In the genomic region with DNA sequence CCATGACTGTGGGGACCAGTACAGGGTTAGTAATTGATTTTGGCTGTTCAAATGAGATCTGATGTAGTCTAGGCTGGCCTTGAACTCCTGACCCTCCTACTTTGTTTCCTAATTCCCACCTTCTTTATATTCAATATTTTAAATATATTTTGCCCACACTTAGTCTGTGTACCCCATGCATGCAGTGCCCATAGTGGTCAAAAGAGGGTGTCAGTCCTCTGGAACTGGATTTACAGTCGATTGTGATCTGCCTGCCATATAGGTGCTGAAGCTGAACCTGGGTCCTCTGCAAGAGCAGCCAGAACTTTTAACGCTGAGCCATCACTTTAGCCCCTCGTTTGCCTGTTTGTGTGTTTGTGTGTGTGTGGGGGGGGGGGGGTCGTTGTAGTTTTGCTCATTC, we compare ENCODE assay signal across 8 mouse cellular contexts. TPM values are rescaled to one million over a fixed set of nuclear protein-coding genes. Genes with fewer than 3 reads are reported as not detected.
A peak's percentile ranks its signal among the peaks of the same experiment; 100 is the strongest.
DNase-seq lines count a peak whose midpoint lies in the region; ATAC-seq lines count a peak whose summit lies in the region.

No protein-coding gene starts in this region.

- peaks cover 19% of the 10 kb centered on the region for H3K4me1 ChIP-seq in forebrain, embryonic 10.5 days
- peaks cover 10% of the 10 kb centered on the region; the same call in 1 of the 2 replicates for H3K4me1 ChIP-seq in liver, embryonic 11.5 days (replicated peaks; ENCODE audit: control insufficient read depth, insufficient read depth, low read length)
- H3K4me1 ChIP-seq in stomach, embryonic 14.5 days (ENCODE audit: control insufficient read depth, insufficient read depth, low read length): no peaks in the 10 kb centered on the region

- H3K4me3 ChIP-seq in forebrain, embryonic 10.5 days: peak overlapping the region; percentile 52
- peak overlapping the region; percentile 44 for H3K4me3 ChIP-seq in liver, embryonic 11.5 days (ENCODE audit: low read depth, low read length)
- peak overlapping the region; percentile 37; the same call in 1 of the 2 replicates for H3K4me3 ChIP-seq in stomach, embryonic 14.5 days (ENCODE audit: low read depth, low read length)

- H3K9ac ChIP-seq in liver, embryonic 11.5 days (ENCODE audit: low read depth, low read length): no peak overlapping the region
- H3K9ac ChIP-seq in stomach, embryonic 14.5 days (replicated peaks; ENCODE audit: low read depth, low read length): no peak overlapping the region

- H3K4me2 ChIP-seq in liver, embryonic 11.5 days: peak overlapping the region; percentile 71
- H3K4me2 ChIP-seq in stomach, embryonic 14.5 days (replicated peaks; ENCODE audit: low read depth, low read length): peak overlapping the region; percentile 43

- no peaks in the 10 kb centered on the region for H3K9me3 ChIP-seq in forebrain, embryonic 10.5 days
- no peaks in the 10 kb centered on the region for H3K9me3 ChIP-seq in liver, embryonic 11.5 days (ENCODE audit: control insufficient read depth, low read length)
- no peaks in the 10 kb centered on the region for H3K9me3 ChIP-seq in stomach, embryonic 14.5 days (ENCODE audit: control insufficient read depth, low read depth, low read length)

- DNase-seq in cerebellum, postnatal 10 days: peak; percentile 37 to 47
- DNase-seq in cerebellum, adult 8-10 months: no peak
- DNase-seq in 3T3-L1 (ENCODE audit: low read depth, low spot score): peak; percentile 55
- no peak for DNase-seq in forebrain, embryonic 10.5 days (ENCODE audit: extremely low spot score, low spot score)
- no peak for DNase-seq in liver, embryonic 11.5 days (ENCODE audit: low spot score)
- no peak for DNase-seq in right cerebral cortex, postnatal 4 days
- DNase-seq in thymus, postnatal 36 days: no peak

- no peak for ATAC-seq in liver, embryonic 11.5 days (replicated peaks; ENCODE audit: low FRiP score)
- ATAC-seq in stomach, embryonic 14.5 days (ENCODE audit: insufficient number of reproducible peaks, insufficient read depth, low FRiP score, low read depth): no peak

- peaks cover 40% of the 10 kb centered on the region for H3K36me3 ChIP-seq in forebrain, embryonic 10.5 days (replicated peaks)
- H3K36me3 ChIP-seq in liver, embryonic 11.5 days (ENCODE audit: control insufficient read depth, insufficient read depth, low read length): peaks cover 4% of the 10 kb centered on the region
- H3K36me3 ChIP-seq in stomach, embryonic 14.5 days (ENCODE audit: control insufficient read depth, insufficient read depth, low read length): peaks cover 5% of the 10 kb centered on the region

- WGBS in forebrain, embryonic 10.5 days: 34% methylated on average over 4 of the region's 4 CpGs
- 27% methylated on average over 4 of the region's 4 CpGs for WGBS in liver, embryonic 11.5 days
- WGBS in stomach, embryonic 14.5 days: 26% methylated on average over 4 of the region's 4 CpGs

- H3K27ac ChIP-seq in forebrain, embryonic 10.5 days: peak overlapping the region; percentile 83
- peak overlapping the region; percentile 1 for H3K27ac ChIP-seq in liver, embryonic 11.5 days (ENCODE audit: low read depth, low read length)
- peak overlapping the region; percentile 59; the same call in 1 of the 2 replicates for H3K27ac ChIP-seq in stomach, embryonic 14.5 days (ENCODE audit: low read length)

- H3K27me3 ChIP-seq in forebrain, embryonic 10.5 days (ENCODE audit: poor library complexity, severe bottlenecking): no peaks in the 10 kb centered on the region
- no peaks in the 10 kb centered on the region for H3K27me3 ChIP-seq in liver, embryonic 11.5 days (replicated peaks; ENCODE audit: control insufficient read depth, insufficient read depth, low read length)
- H3K27me3 ChIP-seq in stomach, embryonic 14.5 days (ENCODE audit: control insufficient read depth, insufficient read depth, low read length): no peaks in the 10 kb centered on the region

RNA-seq across cellular contexts. Expression of a gene that starts 11.0 kb away (rescaled TPM):
- 17.8 and 18.4 TPM in 2 replicates for polyA plus RNA-seq in forebrain, embryonic 10.5 days (2016; fragmentation: Nextera tagmentation; extraction: Ambion mirVana)
- 9.9 TPM in 2 replicates for polyA plus RNA-seq in liver, embryonic 11.5 days (2014; fragmentation: Nextera tagmentation; extraction: Ambion mirVana)
- polyA plus RNA-seq in stomach, embryonic 14.5 days (2014; fragmentation: Nextera tagmentation; extraction: Ambion mirVana): 9.1 and 9.5 TPM in 2 replicates

RNA-seq across cellular contexts. Expression of a gene that starts 12.5 kb away (rescaled TPM):
- polyA plus RNA-seq in forebrain, embryonic 10.5 days (2016; fragmentation: Nextera tagmentation; extraction: Ambion mirVana): 0.81 and 1.1 TPM in 2 replicates
- polyA plus RNA-seq in liver, embryonic 11.5 days (2014; fragmentation: Nextera tagmentation; extraction: Ambion mirVana): 1.2 and 1.9 TPM in 2 replicates
- polyA plus RNA-seq in stomach, embryonic 14.5 days (2014; fragmentation: Nextera tagmentation; extraction: Ambion mirVana): 4.6 and 5.7 TPM in 2 replicates

RNA-seq across cellular contexts. Expression of a gene that starts 18.4 kb away (rescaled TPM):
- polyA plus RNA-seq in forebrain, embryonic 10.5 days (2016; fragmentation: Nextera tagmentation; extraction: Ambion mirVana): 14.7 and 16.0 TPM in 2 replicates
- polyA plus RNA-seq in liver, embryonic 11.5 days (2014; fragmentation: Nextera tagmentation; extraction: Ambion mirVana): 7.5 and 9.5 TPM in 2 replicates
- polyA plus RNA-seq in stomach, embryonic 14.5 days (2014; fragmentation: Nextera tagmentation; extraction: Ambion mirVana): 10.9 and 11.3 TPM in 2 replicates

RNA-seq across cellular contexts. Expression of a gene that starts 18.9 kb away (rescaled TPM):
- 183 and 193 TPM in 2 replicates for polyA plus RNA-seq in forebrain, embryonic 10.5 days (2016; fragmentation: Nextera tagmentation; extraction: Ambion mirVana)
- polyA plus RNA-seq in liver, embryonic 11.5 days (2014; fragmentation: Nextera tagmentation; extraction: Ambion mirVana): 140 and 158 TPM in 2 replicates
- 143 and 161 TPM in 2 replicates for polyA plus RNA-seq in stomach, embryonic 14.5 days (2014; fragmentation: Nextera tagmentation; extraction: Ambion mirVana)

RNA-seq across cellular contexts. Expression of a gene that starts 35.3 kb away (rescaled TPM):
- polyA plus RNA-seq in forebrain, embryonic 10.5 days (2016; fragmentation: Nextera tagmentation; extraction: Ambion mirVana): 0.22 and 0.25 TPM in 2 replicates
- polyA plus RNA-seq in liver, embryonic 11.5 days (2014; fragmentation: Nextera tagmentation; extraction: Ambion mirVana): 0.69 and 0.73 TPM in 2 replicates
- polyA plus RNA-seq in stomach, embryonic 14.5 days (2014; fragmentation: Nextera tagmentation; extraction: Ambion mirVana): 1.1 and 1.9 TPM in 2 replicates

Comparison
In these comparisons a context has a peak if more than half of its experiments do, and no peak if none do; other contexts are left out.
1. DNase-seq: peak in cerebellum, postnatal 10 days (2 of 2) and 3T3-L1 (single experiment); none in cerebellum, adult 8-10 months (single experiment), forebrain, embryonic 10.5 days (single experiment), liver, embryonic 11.5 days (single experiment), right cerebral cortex, postnatal 4 days (single experiment) and thymus, postnatal 36 days (0 of 2).
2. H3K27ac ChIP-seq: peak in every context shown above with its lines; median percentile 83 in forebrain, embryonic 10.5 days; 59 in stomach, embryonic 14.5 days; 1 in liver, embryonic 11.5 days.
3. Peak in every context shown above with its lines, with median percentiles within 50 percentile points of each other: H3K4me3 ChIP-seq.